Mouse (Mus musculus): ENCODE measurements around the gene Gng7.

The Gng7 gene

GRCm38 (mm10) chr10:80968106-80968505 lies 46.6 kb downstream of the Gng7 start:
- DNase-seq (ENCODE audit: low read depth), result no peak

GRCm38 (mm10) chr10:80967101-80967656 lies 47.6 kb downstream of the Gng7 start:
- peak; percentile 78 for DNase-seq (ENCODE audit: low read depth)

GRCm38 (mm10) chr10:80966296-80966695 lies 48.4 kb downstream of the Gng7 start:
- peak; percentile 89 for DNase-seq (ENCODE audit: low read depth)

- DNase-seq (ENCODE audit: low read depth), result no peak
These were observed 51.4 kb downstream of the Gng7 start for GRCm38 (mm10) chr10:80963031-80963975.

- peak; percentile 55 for DNase-seq (ENCODE audit: low read depth)
These were observed 52.2 kb downstream of the Gng7 start for GRCm38 (mm10) chr10:80962585-80962984.

DNA sequence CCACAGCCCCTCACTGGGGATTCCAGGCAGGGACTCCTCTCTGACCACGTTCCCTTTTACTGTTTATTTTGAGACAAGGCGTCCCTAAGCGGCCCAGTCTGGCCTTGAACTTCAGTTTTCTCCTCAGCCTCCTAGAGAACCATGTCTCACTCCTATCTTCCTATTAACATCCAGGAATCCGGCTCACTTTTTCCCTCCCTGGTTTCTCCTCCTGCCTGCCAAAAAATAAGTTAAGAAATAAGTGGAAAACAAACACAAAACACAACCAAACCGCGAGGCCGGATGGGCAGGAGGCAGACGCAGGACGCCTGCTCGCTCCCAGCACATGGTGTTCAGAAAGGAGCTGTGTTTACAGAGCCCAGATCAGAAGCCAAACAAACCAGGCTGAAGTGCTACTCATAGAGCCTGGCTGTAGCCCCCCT lies 52.7 kb downstream of the Gng7 start:
- DNase-seq (ENCODE audit: low read depth), result peak; percentile 74

GRCm38 (mm10) chr10:80960551-80961508 lies 53.9 kb downstream of the Gng7 start:
- peak; percentile 78 for DNase-seq (ENCODE audit: low read depth)

- no peak for DNase-seq (ENCODE audit: low read depth)
These were observed 55.6 kb downstream of the Gng7 start for GRCm38 (mm10) chr10:80958979-80959637.

- DNase-seq (ENCODE audit: low read depth), result no peak
These were observed 57.0 kb downstream of the Gng7 start for GRCm38 (mm10) chr10:80957791-80958190.

GRCm38 (mm10) chr10:80956901-80957300 lies 57.8 kb downstream of the Gng7 start:
- DNase-seq (ENCODE audit: low read depth), result no peak

DNA sequence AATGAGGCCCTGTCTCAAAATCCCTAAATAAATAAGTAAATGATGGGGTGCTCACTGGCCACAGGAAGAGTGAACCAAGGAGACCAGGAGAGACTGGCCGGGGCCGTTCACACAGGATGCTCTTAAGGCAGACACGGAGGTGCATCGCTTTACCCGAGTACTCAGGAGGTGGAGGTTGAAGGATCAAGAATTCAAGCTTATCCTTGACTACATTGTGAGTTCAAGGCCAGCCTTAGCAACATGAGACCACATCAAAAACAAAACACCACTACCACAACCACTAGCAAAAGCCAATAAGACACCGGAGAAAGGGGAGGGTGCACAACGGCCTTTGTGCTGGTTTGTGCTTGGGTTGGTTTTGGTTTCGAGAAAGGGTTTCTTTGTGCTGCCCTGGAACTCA lies 58.4 kb downstream of the Gng7 start:
- DNase-seq (ENCODE audit: low read depth), result no peak

DNA sequence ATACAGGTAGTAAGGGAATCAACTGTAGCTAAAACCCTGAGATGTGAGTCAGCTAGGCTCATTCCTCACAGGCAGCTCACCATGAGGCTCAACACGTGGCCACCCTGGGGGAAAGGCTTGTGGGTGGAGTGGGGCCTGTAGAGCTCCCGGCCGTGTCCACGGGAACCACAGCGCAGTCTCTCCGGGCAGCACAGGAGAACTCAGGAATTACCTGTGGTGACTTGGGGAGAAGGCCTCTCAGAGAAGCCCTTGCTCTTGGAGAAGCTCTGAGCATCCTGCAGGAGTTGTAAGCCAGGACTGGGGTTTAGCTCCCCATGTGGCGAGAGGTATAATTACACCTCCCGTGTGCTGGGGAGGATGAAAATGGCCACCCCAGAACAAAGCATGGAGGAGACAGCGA lies 59.2 kb downstream of the Gng7 start:
- DNase-seq (ENCODE audit: low read depth), result peak; percentile 91

- peak; percentile 92 for DNase-seq (ENCODE audit: low read depth)
These were observed 59.9 kb downstream of the Gng7 start for GRCm38 (mm10) chr10:80954843-80955242.

- DNase-seq (ENCODE audit: low read depth), result no peak
These were observed 60.3 kb downstream of the Gng7 start for GRCm38 (mm10) chr10:80954415-80954814.

DNA sequence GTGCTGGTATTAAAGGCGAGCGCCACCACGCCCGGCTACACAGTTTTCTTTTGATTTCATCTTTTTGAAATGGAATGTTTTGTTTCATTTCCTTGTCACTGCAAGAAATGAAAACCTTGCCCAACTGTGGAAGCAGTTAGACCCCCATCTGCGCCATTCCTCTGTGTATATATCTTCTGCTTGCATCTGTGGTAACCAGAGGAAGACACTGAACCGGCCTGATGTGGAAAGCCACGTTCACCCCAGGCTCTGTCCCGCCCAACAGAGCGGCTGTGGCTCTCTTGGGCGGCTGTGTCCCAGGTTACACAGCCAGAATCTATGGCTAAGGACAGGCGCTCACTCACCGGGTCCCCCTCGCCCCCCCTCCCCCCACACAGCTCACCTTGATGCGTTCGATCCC lies 62.3 kb downstream of the Gng7 start:
- no peak for DNase-seq (ENCODE audit: low read depth)

DNA sequence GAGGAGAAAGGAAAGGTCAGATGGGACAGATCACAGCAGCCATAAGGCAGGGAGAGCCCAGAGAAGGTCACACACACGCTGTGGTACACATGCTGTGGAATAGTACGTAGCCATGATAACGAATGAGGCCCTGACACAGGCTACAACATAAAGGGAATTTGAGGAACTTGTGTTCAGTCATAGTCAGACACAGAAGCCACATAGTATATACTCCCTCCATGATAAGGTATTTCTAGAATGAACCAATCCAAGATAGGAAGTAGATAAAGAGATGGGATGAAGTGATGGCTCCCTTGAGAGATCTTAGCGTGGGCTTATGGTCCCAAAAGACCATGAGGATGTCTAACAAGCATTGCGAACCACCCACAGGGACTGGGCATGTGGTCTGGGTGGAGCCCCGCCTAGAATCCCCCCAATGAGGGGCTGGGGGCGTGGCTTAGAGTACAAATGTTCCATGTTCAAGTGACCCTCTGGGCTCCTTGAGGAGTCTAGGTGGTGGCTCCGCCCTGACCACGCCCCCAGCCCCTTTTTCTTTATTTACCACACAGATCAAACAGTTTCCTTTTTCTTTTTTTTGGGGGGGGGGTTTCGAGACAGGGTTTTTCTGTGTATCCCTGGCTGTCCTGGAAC lies 62.9 kb downstream of the Gng7 start:
- DNase-seq (ENCODE audit: low read depth), result no peak

DNA sequence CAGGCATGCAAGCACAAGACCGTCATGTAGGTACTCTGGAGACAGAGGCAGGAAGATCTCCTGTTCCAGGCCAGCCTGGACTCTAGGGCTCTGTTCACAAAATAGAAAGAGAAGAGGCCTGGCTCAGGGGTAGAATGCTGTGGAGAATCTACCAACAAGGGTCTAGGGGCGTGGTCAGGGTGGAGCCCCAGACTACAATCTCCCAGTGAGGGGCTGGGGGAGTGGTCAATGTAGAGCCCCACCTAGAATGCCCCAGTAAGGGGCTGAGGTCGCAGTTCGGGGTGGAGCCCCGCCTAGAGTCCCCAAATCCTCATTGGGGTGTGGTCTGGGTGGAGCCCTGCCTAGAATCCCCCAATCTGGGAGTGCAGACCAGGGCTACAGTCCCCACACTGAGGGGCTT lies 64.4 kb downstream of the Gng7 start:
- no peak for DNase-seq (ENCODE audit: low read depth)

DNA sequence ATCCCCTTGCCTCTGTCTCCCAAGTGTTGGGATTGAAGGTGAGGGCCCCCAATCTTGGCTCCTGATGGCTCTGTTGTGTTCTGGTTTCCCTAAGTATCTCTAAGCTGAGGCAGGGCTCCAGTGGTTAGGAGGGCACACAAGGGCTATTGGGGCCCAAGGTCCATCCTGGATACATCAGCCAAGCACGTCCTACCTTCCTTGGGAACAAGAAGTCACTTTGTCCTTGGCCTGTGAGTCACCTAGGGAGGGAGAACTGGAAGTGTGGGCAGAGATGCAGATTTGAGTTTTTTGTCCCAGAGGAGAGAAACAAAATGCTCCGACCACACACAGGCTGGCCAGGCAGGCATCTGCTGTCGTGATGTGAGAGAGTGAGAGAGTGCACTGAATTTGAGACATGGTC lies 65.7 kb downstream of the Gng7 start:
- DNase-seq (ENCODE audit: low read depth), result no peak

GRCm38 (mm10) chr10:80948570-80948969 lies 66.2 kb downstream of the Gng7 start:
- peak; percentile 70 for DNase-seq (ENCODE audit: low read depth)

GRCm38 (mm10) chr10:80947802-80948201 lies 66.9 kb downstream of the Gng7 start:
- DNase-seq (ENCODE audit: low read depth), result peak; percentile 58
